Mouse (Mus musculus) heart, adult 2 months (tissue): ENCODE data around the gene Arhgef38.

Experiments
- CTCF ChIP-seq: fragments of 200-600 bp; IDR thresholded peaks from 2 replicates; pipeline ENCODE4 v1.8.1; 2022; ENCODE audit warnings: antibody characterized with exemption, mild to moderate bottlenecking, moderate library complexity
- EP300 ChIP-seq: fragments of 200-500 bp; IDR thresholded peaks from 2 replicates; pipeline ENCODE4 v1.6.1; 2011; ENCODE audit warnings: low read depth, low read length, control low read depth; ENCODE audit not compliant: insufficient read depth
- POLR2A ChIP-seq: fragments of 200-500 bp; IDR thresholded peaks from 2 replicates; pipeline ENCODE4 v1.6.1; 2011; ENCODE audit warnings: mild to moderate bottlenecking, low read depth, low read length, control low read depth; ENCODE audit not compliant: insufficient read depth

- TF ChIP-seq CTCF (no peak), POLR2A (no peak), EP300 (no peak)
Measured at GRCm38 (mm10) chr3:133098336-133098735, 136.4 kb downstream of the Arhgef38 start.
